Mouse (Mus musculus) stomach, postnatal 0 days (tissue): ENCODE results near the gene Scn5a.

Experiments used
- CTCF ChIP-seq: IDR thresholded peaks from 2 replicates; pipeline ENCODE4 v1.5.1; 2016; ENCODE audit warnings: antibody characterized with exemption, low read depth, mild to moderate bottlenecking, moderate library complexity
- EP300 ChIP-seq: optimal IDR thresholded peaks from 2 replicates; pipeline ENCODE3; 2016; ENCODE audit warnings: antibody characterized with exemption

- TF ChIP-seq CTCF (no peak), EP300 (no peak)
These were observed 55.5 kb downstream of the Scn5a start for GRCm38 (mm10) chr9:119523301-119523700.
